Mouse (Mus musculus) CH12.LX (cell line): ENCODE results near the gene Smad1. TPM values are rescaled to one million over a fixed set of nuclear protein-coding genes. Genes with fewer than 3 reads are reported as not detected.
A peak's percentile ranks its signal among the peaks of the same experiment; 100 is the strongest.

Experiments
- DNase-seq: peaks from one replicate; pipeline ENCODE4 v3.0.0-alpha.2; 2013; ENCODE audit errors: extremely low read depth
- H3K27ac ChIP-seq: 2 replicates; pipeline ENCODE4 v1.5.1; 2012; ENCODE audit warnings: low read depth, mild to moderate bottlenecking, control low read depth, moderate library complexity; ENCODE audit not compliant: insufficient read depth
- H3K27me3 ChIP-seq: replicated peaks from 2 replicates; pipeline ENCODE3; 2012; ENCODE audit warnings: inconsistent platforms
- H3K36me3 ChIP-seq, 2 experiments: replicated peaks in 1 of 2; 2 replicates each; pipeline versions ENCODE3 to v1.6.1; 2012; ENCODE audit warnings: inconsistent platforms in 1 of 2, low read length in 1 of 2, mild to moderate bottlenecking in 1 of 2, mixed read lengths in 1 of 2, moderate library complexity in 1 of 2; ENCODE audit not compliant: control insufficient read depth in 1 of 2, insufficient read depth in 1 of 2
- H3K4me1 ChIP-seq, 2 experiments: 2 replicates each; pipeline ENCODE4 v1.6.1; 2012; ENCODE audit warnings: inconsistent platforms in 1 of 2, moderate library complexity in 1 of 2; ENCODE audit not compliant: insufficient read depth in 2 of 2, control insufficient read depth in 1 of 2
- H3K4me2 ChIP-seq: 2 replicates; pipeline ENCODE4 v1.6.1; 2012; ENCODE audit warnings: low read depth, mild to moderate bottlenecking, control low read depth; ENCODE audit not compliant: poor library complexity, insufficient read depth, severe bottlenecking
- H3K4me3 ChIP-seq, 3 experiments: fragments of 150-350 bp in 1 of 3; sonication (generic) in 1 of 3; replicated peaks in 1 of 3; 2 replicates each; pipeline versions ENCODE3 to v1.5.1; 2011 to 2012; ENCODE audit warnings: low read depth in 2 of 3, low read length in 2 of 3, mild to moderate bottlenecking in 2 of 3, moderate library complexity in 2 of 3, control low read depth in 1 of 3, improper control_type of control experiment in 1 of 3, inconsistent platforms in 1 of 3, mixed read lengths in 1 of 3; ENCODE audit not compliant: poor library complexity in 1 of 3
- H3K79me2 ChIP-seq: replicated peaks from 2 replicates; pipeline ENCODE4 v1.6.1; 2012; ENCODE audit warnings: mild to moderate bottlenecking, moderate library complexity; ENCODE audit not compliant: control insufficient read depth, poor library complexity, insufficient read depth, severe bottlenecking; ENCODE audit errors: extremely low read depth
- H3K9ac ChIP-seq: 2 replicates; pipeline ENCODE4 v1.6.1; 2012; ENCODE audit warnings: low read depth, mild to moderate bottlenecking, control low read depth, moderate library complexity; ENCODE audit not compliant: insufficient read depth
- H3K9me3 ChIP-seq: replicated peaks from 2 replicates; pipeline ENCODE3; 2012; ENCODE audit warnings: low read length, inconsistent platforms, mixed read lengths
- BHLHE40 ChIP-seq: IDR thresholded peaks from 2 replicates; pipeline ENCODE4 v1.6.1; 2011; ENCODE audit warnings: mild to moderate bottlenecking, low read depth, low read length, improper control_type of control experiment
- CHD1 ChIP-seq: IDR thresholded peaks from 2 replicates; pipeline ENCODE4 v1.6.1; 2012; ENCODE audit warnings: low read depth, low read length, improper control_type of control experiment, inconsistent platforms
- CHD2 ChIP-seq: IDR thresholded peaks from 2 replicates; pipeline ENCODE4 v1.6.1; 2011; ENCODE audit warnings: low read length, improper control_type of control experiment
- E2F4 ChIP-seq: IDR thresholded peaks from 2 replicates; pipeline ENCODE4 v1.6.1; 2011; ENCODE audit warnings: low read depth, low read length, improper control_type of control experiment; ENCODE audit not compliant: insufficient replicate concordance
- EP300 ChIP-seq: IDR thresholded peaks from 2 replicates; pipeline ENCODE4 v1.6.1; 2011; ENCODE audit warnings: low read length, improper control_type of control experiment
- GABPA ChIP-seq: IDR thresholded peaks from 2 replicates; pipeline ENCODE4 v1.6.1; 2012; ENCODE audit warnings: low read depth, low read length, improper control_type of control experiment, inconsistent platforms; ENCODE audit not compliant: insufficient replicate concordance
- MAX ChIP-seq: IDR thresholded peaks from 2 replicates; pipeline ENCODE4 v1.6.1; 2011; ENCODE audit warnings: low read length, improper control_type of control experiment
- MAZ ChIP-seq: IDR thresholded peaks from 2 replicates; pipeline ENCODE4 v1.6.1; 2012; ENCODE audit warnings: low read depth, mild to moderate bottlenecking, inconsistent platforms, low read length, improper control_type of control experiment, moderate library complexity
- MEF2A ChIP-seq: IDR thresholded peaks from 2 replicates; pipeline ENCODE4 v1.6.1; 2014; ENCODE audit warnings: low read depth, mild to moderate bottlenecking, inconsistent platforms, low read length, improper control_type of control experiment, borderline replicate concordance
- MXI1 ChIP-seq: IDR thresholded peaks from 2 replicates; pipeline ENCODE4 v1.6.1; 2011; ENCODE audit warnings: mild to moderate bottlenecking, low read depth, low read length, improper control_type of control experiment
- MYC ChIP-seq: IDR thresholded peaks from 2 replicates; pipeline ENCODE4 v1.6.1; 2011; ENCODE audit warnings: low read depth, mild to moderate bottlenecking, improper control_type of control experiment, low read length
- NELFE ChIP-seq: IDR thresholded peaks from 2 replicates; pipeline ENCODE4 v1.6.1; 2011; ENCODE audit warnings: low read depth, low read length, improper control_type of control experiment
- NRF1 ChIP-seq: IDR thresholded peaks from 2 replicates; pipeline ENCODE4 v1.6.1; 2014; ENCODE audit warnings: low read depth, mild to moderate bottlenecking, inconsistent platforms, low read length, improper control_type of control experiment, moderate library complexity
- PAX5 ChIP-seq: IDR thresholded peaks from 2 replicates; pipeline ENCODE4 v1.6.1; 2012; ENCODE audit warnings: low read length, inconsistent platforms, mixed read lengths
- RAD21 ChIP-seq: IDR thresholded peaks from 2 replicates; pipeline ENCODE4 v1.6.1; 2011; ENCODE audit warnings: low read depth, mild to moderate bottlenecking, low read length, improper control_type of control experiment, moderate library complexity
- SIN3A ChIP-seq: IDR thresholded peaks from 2 replicates; pipeline ENCODE4 v1.6.1; 2012; ENCODE audit warnings: low read length, improper control_type of control experiment, inconsistent platforms
- SMC3 ChIP-seq: IDR thresholded peaks from 2 replicates; pipeline ENCODE4 v1.6.1; 2011; ENCODE audit warnings: low read depth, low read length, improper control_type of control experiment
- UBTF ChIP-seq: IDR thresholded peaks from 2 replicates; pipeline ENCODE4 v1.6.1; 2012; ENCODE audit warnings: low read depth, mild to moderate bottlenecking, inconsistent platforms, low read length, improper control_type of control experiment, moderate library complexity
- USF2 ChIP-seq: conservative IDR thresholded peaks from 2 replicates; pipeline ENCODE4 v1.6.1; 2011; ENCODE audit warnings: low read depth, low read length, improper control_type of control experiment
- ZC3H11A ChIP-seq: IDR thresholded peaks from 2 replicates; pipeline ENCODE4 v1.6.1; 2012; ENCODE audit warnings: low read depth, mild to moderate bottlenecking, inconsistent platforms, low read length, improper control_type of control experiment
- ZMIZ1 ChIP-seq: IDR thresholded peaks from 2 replicates; pipeline ENCODE4 v1.6.1; 2012; ENCODE audit warnings: low read depth, mild to moderate bottlenecking, inconsistent platforms, low read length, improper control_type of control experiment
- dilution Hi-C: fragments of 300-500 bp; cut with MboI; formaldehyde crosslinking; loops from 2 replicates; pipeline ENCODE4 v1.14.3; 2020; ENCODE audit warnings: low sequenced_read_pairs; ENCODE audit not compliant: extremely low pct_unique_long_range_greater_than_20kb, extremely low pct_ligation_motif_present
- in situ Hi-C: fragments of 300-500 bp; cut with MboI; formaldehyde crosslinking; loops from 3 replicates; pipeline ENCODE4 v1.14.3; 2019; ENCODE audit warnings: low sequenced_read_pairs, low pct_ligation_motif_present, low pct_unique_long_range_greater_than_20kb, mixed read lengths
- polyA plus RNA-seq: library from polyadenylated mRNA; unstranded; fragments of >175 nt; gene quantifications from 2 replicates; pipeline ENCODE4 v1.2.1, GENCODE M21; 2012; ENCODE audit warnings: low read depth; ENCODE audit not compliant: insufficient read length
- total RNA-seq, 2 experiments: library from RNA; depleted of rRNA; stranded (reverse); fragments of 300-350 nt in 1 of 2; fragments of >200 nt in 1 of 2; gene quantifications; 2 replicates each; pipeline ENCODE4 v1.2.3; 2012 to 2014

Smad1 gene
- total and polyA plus RNA-seq, 3 experiments = not detected

- H3K9ac ChIP-seq = no peak overlapping the region
- in situ Hi-C loops = no loop called here
- peak; percentile 54; the same call in 1 of the 2 replicates for TF ChIP-seq BHLHE40
- TF ChIP-seq NELFE = no peak
- TF ChIP-seq, all 38 proteins: peak for 1
- dilution Hi-C loops = no loop called here
- Histone ChIP-seq H3K4me3 (no peak overlapping the region), H3K4me1 (peaks cover 2 to 3% of the 10 kb centered on the region in 2 experiments; a peak in 2 of 4 replicates), H3K36me3 (no peaks in the 10 kb centered on the region), H3K27me3 (no peaks in the 10 kb centered on the region), H3K79me2 (no peaks in the 10 kb centered on the region), H3K9me3 (no peaks in the 10 kb centered on the region), H3K27ac (no peak overlapping the region), H3K4me2 (no peak overlapping the region)
- no peak for DNase-seq
Observed at GRCm38 (mm10) chr8:79354009-79354408, 45.3 kb downstream of the Smad1 start.

GRCm38 (mm10) chr8:79351916-79352315 lies 47.4 kb downstream of the Smad1 start:
- Histone ChIP-seq H3K4me2 (no peak overlapping the region), H3K27ac (no peak overlapping the region), H3K4me1 (peaks cover 2 to 3% of the 10 kb centered on the region in 2 experiments; a peak in 2 of 4 replicates), H3K4me3 (no peak overlapping the region), H3K79me2 (no peaks in the 10 kb centered on the region), H3K9me3 (no peaks in the 10 kb centered on the region), H3K9ac (no peak overlapping the region), H3K36me3 (no peaks in the 10 kb centered on the region), H3K27me3 (no peaks in the 10 kb centered on the region)
- TF ChIP-seq E2F4 = no peak
- TF ChIP-seq PAX5 = no peak
- TF ChIP-seq USF2 = no peak
- DNase-seq = no peak
- in situ Hi-C loops (no loop called here), dilution Hi-C loops (no loop called here)

GRCm38 (mm10) chr8:79350805-79351204 lies 48.5 kb downstream of the Smad1 start:
- Histone ChIP-seq H3K9me3 (no peaks in the 10 kb centered on the region), H3K36me3 (no peaks in the 10 kb centered on the region)
- TF ChIP-seq ZC3H11A = no peak
- TF ChIP-seq BHLHE40 = no peak
- no peak for TF ChIP-seq MAX
- TF ChIP-seq CHD2 = no peak
- TF ChIP-seq UBTF = no peak
- TF ChIP-seq MEF2A = no peak
- no peak for TF ChIP-seq MXI1
- no peak for TF ChIP-seq NRF1
- TF ChIP-seq RAD21 = no peak
- TF ChIP-seq PAX5 = no peak
- TF ChIP-seq ZMIZ1 = no peak
- TF ChIP-seq NELFE = no peak
- no peak for TF ChIP-seq CHD1
- no peak for TF ChIP-seq GABPA
- TF ChIP-seq MAZ = no peak
- no peak for TF ChIP-seq EP300
- TF ChIP-seq SIN3A = no peak
- TF ChIP-seq MYC = no peak
- TF ChIP-seq SMC3 = no peak
- TF ChIP-seq, all 38 proteins: peak for 0
- Histone ChIP-seq H3K27me3 (no peaks in the 10 kb centered on the region), H3K4me2 (no peak overlapping the region), H3K79me2 (no peaks in the 10 kb centered on the region), H3K4me1 (peaks cover 3 to 7% of the 10 kb centered on the region in 2 experiments; a peak in 3 of 4 replicates), H3K4me3 (no peak overlapping the region), H3K27ac (no peak overlapping the region), H3K9ac (no peak overlapping the region)
- DNase-seq = no peak
- dilution Hi-C loops (no loop called here), in situ Hi-C loops (no loop called here)
